Mouse (Mus musculus) cerebellum, postnatal 25 days (tissue): ENCODE results near the gene P2rx6.
"Not testable (repeated sequence)": the region's sequence is repeated elsewhere in the genome, so short reads cannot be mapped to it uniquely, and the experiment has no call there.

Experiments
- DNase-seq, 2 experiments: peaks; one replicate each; pipeline ENCODE4 v3.0.0; 2021; ENCODE audit warnings: mixed read lengths in 2 of 2

P2rx6 gene

GRCm38 (mm10) chr16:17563580-17563979 lies 1.9 kb downstream of the P2rx6 start:
- DNase-seq, result no peak

GRCm38 (mm10) chr16:17564221-17564620 lies 2.5 kb downstream of the P2rx6 start:
- no peak for DNase-seq

- no peak for DNase-seq
Measured at GRCm38 (mm10) chr16:17564771-17565170, 3.1 kb downstream of the P2rx6 start.

GRCm38 (mm10) chr16:17566186-17566585 lies 4.5 kb downstream of the P2rx6 start:
- no peak for DNase-seq

- peak; percentile 83 to 88 for DNase-seq
Measured at GRCm38 (mm10) chr16:17575870-17576824, 14.5 kb downstream of the P2rx6 start.

- DNase-seq, result no peak
Measured at GRCm38 (mm10) chr16:17576825-17577215, 15.1 kb downstream of the P2rx6 start.

GRCm38 (mm10) chr16:17583064-17583463 lies 21.4 kb downstream of the P2rx6 start, which contains the start of gene Slc7a4:
Gene Slc7a4, minus strand, starts transcription at chr16:17583214.
- peak in 1 of 2 experiments; percentile 23 for DNase-seq

GRCm38 (mm10) chr16:17584555-17584954 lies 22.9 kb downstream of the P2rx6 start:
- DNase-seq, result no peak

- DNase-seq, result no peak
Measured at GRCm38 (mm10) chr16:17590731-17591130, 29.0 kb downstream of the P2rx6 start.

- DNase-seq, result no peak
Measured at GRCm38 (mm10) chr16:17600944-17601562, 39.4 kb downstream of the P2rx6 start.

- no peak for DNase-seq
Measured at GRCm38 (mm10) chr16:17604941-17605340, 43.3 kb downstream of the P2rx6 start.

GRCm38 (mm10) chr16:17605684-17606083 lies 44.0 kb downstream of the P2rx6 start:
- DNase-seq, result no peak

GRCm38 (mm10) chr16:17611383-17611782 lies 49.7 kb downstream of the P2rx6 start:
- DNase-seq, result no peak

- DNase-seq, result not testable (repeated sequence)
Measured at GRCm38 (mm10) chr16:17614740-17615139, 53.1 kb downstream of the P2rx6 start.

GRCm38 (mm10) chr16:17616212-17616611 lies 54.5 kb downstream of the P2rx6 start:
- DNase-seq, result no peak

GRCm38 (mm10) chr16:17617922-17618565 lies 56.4 kb downstream of the P2rx6 start:
- peak; percentile 72 to 83 for DNase-seq

GRCm38 (mm10) chr16:17619198-17620105 lies 57.8 kb downstream of the P2rx6 start, which contains the start of gene Smpd4:
Gene Smpd4, plus strand, starts transcription at chr16:17619354.
- DNase-seq, result peak; percentile 95

GRCm38 (mm10) chr16:17621936-17622335 lies 60.3 kb downstream of the P2rx6 start:
- no peak for DNase-seq

- peak; percentile 20 to 44 for DNase-seq
Measured at GRCm38 (mm10) chr16:17625488-17626268, 64.0 kb downstream of the P2rx6 start.

- DNase-seq, result no peak
Measured at GRCm38 (mm10) chr16:17626269-17626555, 64.5 kb downstream of the P2rx6 start.
